ENCODE assay signal across 20 mouse cellular contexts in the genomic region with DNA sequence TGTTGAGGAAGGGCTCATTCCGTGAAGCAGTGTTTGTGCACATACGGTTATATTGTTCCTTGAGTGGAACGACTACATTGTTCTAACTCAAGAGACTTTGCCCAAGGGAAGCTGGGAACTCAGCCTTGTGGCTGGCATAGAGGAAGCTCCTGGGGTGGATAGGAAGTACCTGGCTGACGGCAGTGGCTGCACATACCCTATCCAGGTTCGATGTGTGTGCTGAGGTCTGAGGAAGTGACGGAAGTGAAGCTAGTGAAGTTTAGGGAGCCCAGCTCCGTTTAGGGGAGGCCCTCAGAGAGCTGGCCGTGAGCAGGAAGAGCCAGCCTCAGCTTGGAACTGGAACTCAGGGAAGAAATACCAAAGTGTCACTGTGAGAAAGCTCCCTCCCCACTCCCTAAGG. TPM values are rescaled to one million over a fixed set of nuclear protein-coding genes. Genes with fewer than 3 reads are reported as not detected.
DNase-seq lines count a peak whose midpoint lies in the region; ATAC-seq lines count a peak whose summit lies in the region.
"Had no signal": no experiment of that assay in that cellular context is flagged by ENCODE, and none has a peak within 500 bp of the region (broad histone marks: within the 10 kb centered on the region; RNA-seq: fewer than 3 reads in every experiment).

No protein-coding gene starts in this region.

- ATAC-seq in hematopoietic stem cell, adult 5-6 weeks (replicated peaks in 1 of 2; ENCODE audit: insufficient read depth in 1 of 2, low FRiP score in 2 of 2, low TSS enrichment in 1 of 2, low read depth in 1 of 2, poor library complexity in 2 of 2, severe bottlenecking in 2 of 2): peak; percentile 46 to 77
- ATAC-seq: forebrain, embryonic 14.5 days; forebrain, embryonic 16.5 days had no signal

- DNase-seq in cerebellum, adult 9-11 months: peak; percentile 2
- no peak for DNase-seq in cerebellum, adult 8-10 months
- DNase-seq in heart, adult 11 months: peak; percentile 60
- no peak for DNase-seq in heart, postnatal 4 days
- DNase-seq in kidney, adult 9 months: no peak
- DNase-seq: adrenal gland, adult 2 months; adrenal gland, postnatal 10 days; adrenal gland, postnatal 25 days; cerebellum, adult 18-20 months; cerebellum, adult 9-10 months; cerebellum, postnatal 14 days; cerebellum, postnatal 36 days; embryo, embryonic 11 days had no signal

RNA-seq across cellular contexts. Expression of a gene that starts 43.0 kb away (rescaled TPM):
- not detected for total RNA-seq in heart, postnatal 4 days (2021)
- not detected in 2 replicates for total RNA-seq in hematopoietic stem cell, adult 5-6 weeks (2017)
- total RNA-seq: adrenal gland, adult 2 months; adrenal gland, postnatal 10 days; adrenal gland, postnatal 25 days; adrenal gland, postnatal 4 days; common myeloid progenitor, adult 5-6 weeks; ES-E14; MEL had no signal

RNA-seq across cellular contexts. Expression of a gene that starts 53.2 kb away (rescaled TPM):
- not detected for total RNA-seq in heart, postnatal 4 days (2021)
- not detected in 2 replicates for total RNA-seq in hematopoietic stem cell, adult 5-6 weeks (2017)
- total RNA-seq: adrenal gland, adult 2 months; adrenal gland, postnatal 10 days; adrenal gland, postnatal 25 days; adrenal gland, postnatal 4 days; common myeloid progenitor, adult 5-6 weeks; MEL had no signal

Comparison
In these comparisons a context has a peak if more than half of its experiments do, and no peak if none do; other contexts are left out.
1. DNase-seq: peak in cerebellum, adult 9-11 months (single experiment) and heart, adult 11 months (single experiment); none in cerebellum, adult 8-10 months (single experiment), heart, postnatal 4 days (single experiment) and kidney, adult 9 months (single experiment).